Mouse (Mus musculus) bone marrow, adult 2 months (tissue): ENCODE data around the gene Fgfr2.

Source experiments
- CTCF ChIP-seq: fragments of 200-500 bp; IDR thresholded peaks from 2 replicates; pipeline ENCODE4 v1.5.1; 2011; ENCODE audit warnings: low read length, control low read depth; ENCODE audit not compliant: control insufficient read depth, insufficient read depth
- POLR2A ChIP-seq: fragments of 200-500 bp; IDR thresholded peaks from 2 replicates; pipeline ENCODE4 v1.6.1; 2011; ENCODE audit warnings: low read depth, mild to moderate bottlenecking, control low read depth, low read length, borderline replicate concordance; ENCODE audit not compliant: control insufficient read depth

GRCm38 (mm10) chr7:132675922-132676321, 447.2 kb downstream of the Fgfr2 start:
- no peak for TF ChIP-seq CTCF
- TF ChIP-seq POLR2A: no peak
